Mouse (Mus musculus) midbrain, postnatal 0 days (tissue): Measurements from ENCODE around the gene S1pr2. TPM values are rescaled to one million over a fixed set of nuclear protein-coding genes. Genes with fewer than 3 reads are reported as not detected.
"Not testable (repeated sequence)": the region's sequence is repeated elsewhere in the genome, so short reads cannot be mapped to it uniquely, and the experiment has no call there.

Experiments
- ATAC-seq: fragments of 200-750 bp; cut with Nextera tagmentation; 2 replicates; pipeline ENCODE4 v1.8.0; 2017; ENCODE audit warnings: moderate number of reproducible peaks, mild to moderate bottlenecking, moderate TSS enrichment, moderate library complexity; ENCODE audit not compliant: low FRiP score
- DNase-seq: peaks from one replicate; pipeline ENCODE4 v3.0.0-alpha.2; 2015; ENCODE audit warnings: low spot score
- H3K27ac ChIP-seq: fragments of 300-500 bp; sonication (generic); 2 replicates; pipeline ENCODE4 v1.5.1; 2014; ENCODE audit warnings: low read depth, mild to moderate bottlenecking, low read length, mixed read lengths
- H3K27me3 ChIP-seq: fragments of 300-500 bp; sonication (generic); 2 replicates; pipeline ENCODE4 v1.6.1; 2014; ENCODE audit warnings: low read length, control low read depth, mixed read lengths; ENCODE audit not compliant: insufficient read depth
- H3K36me3 ChIP-seq: fragments of 300-500 bp; sonication (generic); 2 replicates; pipeline ENCODE4 v1.6.1; 2014; ENCODE audit warnings: low read length, control low read depth, mixed read lengths; ENCODE audit not compliant: insufficient read depth
- H3K4me1 ChIP-seq: fragments of 300-500 bp; sonication (generic); 2 replicates; pipeline ENCODE4 v1.6.1; 2014; ENCODE audit warnings: mild to moderate bottlenecking, control low read depth, antibody characterized with exemption, low read length, mixed read lengths; ENCODE audit not compliant: insufficient read depth
- H3K4me2 ChIP-seq: fragments of 300-500 bp; sonication (generic); 2 replicates; pipeline ENCODE4 v1.6.1; 2014; ENCODE audit warnings: low read depth, mild to moderate bottlenecking, low read length, mixed read lengths; ENCODE audit not compliant: poor library complexity, severe bottlenecking
- H3K4me3 ChIP-seq: fragments of 300-500 bp; sonication (generic); 2 replicates; pipeline ENCODE4 v1.5.1; 2014; ENCODE audit warnings: low read depth, mild to moderate bottlenecking, low read length, moderate library complexity
- H3K9ac ChIP-seq: fragments of 300-500 bp; sonication (generic); replicated peaks from 2 replicates; pipeline ENCODE4 v1.6.1; 2014; ENCODE audit warnings: mild to moderate bottlenecking, low read length, moderate library complexity, mixed read lengths; ENCODE audit not compliant: poor library complexity, severe bottlenecking
- H3K9me3 ChIP-seq: fragments of 300-500 bp; sonication (generic); 2 replicates; pipeline ENCODE4 v1.6.1; 2016; ENCODE audit warnings: low read length, control low read depth
- CTCF ChIP-seq: IDR thresholded peaks from 2 replicates; pipeline ENCODE4 v1.5.1; 2016; ENCODE audit warnings: antibody characterized with exemption, mild to moderate bottlenecking
- WGBS: fragments of 180-500 bp; shearing (Covaris S2); extraction: QIAGEN DNeasy Blood & Tissue Kit; methylation state at CpG from one replicate; pipeline ENCODE4 v1.1.7; 2014; 5-methylcytosine and 5-hydroxymethylcytosine counted together
- polyA plus RNA-seq: library from polyadenylated mRNA; unstranded; fragments of >200 nt; fragmentation: Nextera tagmentation; extraction: Ambion mirVana; gene quantifications from 2 replicates; pipeline ENCODE4 v1.2.1, GENCODE M21; 2015
- total RNA-seq: library from RNA; depleted of rRNA; stranded (reverse); fragments of >200 nt; gene quantifications from 2 replicates; pipeline ENCODE4 v1.2.3, GENCODE M21; 2014

Gene S1pr2
- total and polyA plus RNA-seq, 2 experiments from 2014 or later = 5.5 to 7.3 TPM

DNA sequence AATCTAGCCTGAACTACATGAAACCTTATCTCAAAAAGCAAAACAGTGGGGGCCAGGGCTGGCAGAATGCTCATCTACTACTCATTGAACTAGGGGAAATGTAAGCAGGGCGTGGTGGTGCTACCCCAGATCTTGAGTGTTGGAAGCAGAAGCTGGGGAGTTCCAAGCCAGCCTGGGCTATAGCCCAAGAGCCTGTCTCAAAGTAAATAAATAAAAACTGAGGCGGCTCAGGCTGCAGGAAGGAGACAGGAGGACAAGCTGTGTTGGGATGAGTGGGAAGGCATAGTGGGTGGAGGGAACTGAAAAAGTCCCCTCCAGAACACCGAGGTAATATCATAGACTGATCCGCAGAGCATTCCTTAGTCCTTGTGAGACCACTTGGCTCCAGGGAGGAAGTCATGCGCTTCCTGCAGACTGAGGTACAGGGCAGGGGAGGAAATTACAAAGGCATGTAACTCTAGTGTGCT, 35.3 kb upstream of the S1pr2 start:
- ATAC-seq (no peak), DNase-seq (no peak)
- Histone ChIP-seq H3K9me3 (no peaks in the 10 kb centered on the region), H3K27ac (no peak overlapping the region), H3K36me3 (peaks cover 20% of the 10 kb centered on the region), H3K4me3 (no peak overlapping the region), H3K27me3 (peaks cover 17% of the 10 kb centered on the region; the same call in 1 of the 2 replicates), H3K9ac (no peak overlapping the region), H3K4me2 (no peak overlapping the region), H3K4me1 (no peaks in the 10 kb centered on the region)
- TF ChIP-seq CTCF = no peak
- whole genome bisulfite sequencing = 75% methylated on average over 5 of the region's 5 CpGs

- ATAC-seq, H3K27ac ChIP-seq: not testable (repeated sequence)
- 77% methylated on average over 9 of the region's 9 CpGs for WGBS
Observed at GRCm38 (mm10) chr9:21010939-21011541, 34.5 kb upstream of the S1pr2 start.

DNA sequence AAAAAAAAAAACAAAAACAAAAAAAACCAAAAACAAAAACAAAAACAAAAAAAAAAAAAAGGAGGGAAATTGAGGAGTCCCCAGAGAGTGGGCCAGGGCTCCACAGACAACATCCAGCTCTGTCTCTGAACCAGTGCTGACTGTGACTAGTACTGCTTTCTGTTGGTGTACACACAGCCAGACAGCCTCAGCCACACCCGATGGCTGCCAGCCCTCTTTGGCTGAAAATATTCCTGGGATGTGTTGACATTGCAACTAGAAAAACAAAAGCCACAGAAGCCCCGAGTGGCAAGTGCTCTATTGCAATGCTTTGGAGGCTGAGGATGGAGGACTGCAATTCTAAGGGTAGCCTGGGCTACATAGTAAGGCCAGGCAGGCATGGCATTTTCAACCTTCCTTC, 33.8 kb upstream of the S1pr2 start:
- H3K4me1 ChIP-seq = no peaks in the 10 kb centered on the region
- H3K4me2 ChIP-seq = no peak overlapping the region
- TF ChIP-seq CTCF = no peak
- H3K4me3 ChIP-seq = no peak overlapping the region
- no peak overlapping the region for H3K27ac ChIP-seq
- peaks cover 32% of the 10 kb centered on the region for H3K36me3 ChIP-seq
- H3K27me3 ChIP-seq = peaks cover 11% of the 10 kb centered on the region; the same call in 1 of the 2 replicates
- ATAC-seq (no peak), DNase-seq (no peak)
- no peaks in the 10 kb centered on the region for H3K9me3 ChIP-seq
- 73% methylated on average over 2 of the region's 2 CpGs for WGBS
- no peak overlapping the region for H3K9ac ChIP-seq

More at GRCm38 (mm10) chr9:21010939-21011541, 34.5 kb upstream of the S1pr2 start:
- Histone ChIP-seq H3K36me3 (peaks cover 26% of the 10 kb centered on the region), H3K27me3 (peaks cover 17% of the 10 kb centered on the region; the same call in 1 of the 2 replicates)
- not testable (repeated sequence) for H3K9me3 ChIP-seq, DNase-seq, H3K4me3 ChIP-seq, H3K9ac ChIP-seq, H3K4me2 ChIP-seq, H3K4me1 ChIP-seq

- 0 out of 2 replicates have a peak, but pooled peaks have one; percentile 1 for TF ChIP-seq CTCF
Observed at GRCm38 (mm10) chr9:21008007-21008406, 31.4 kb upstream of the S1pr2 start.

GRCm38 (mm10) chr9:21007313-21007952, 30.9 kb upstream of the S1pr2 start:
- 94% methylated on average over 10 of the region's 10 CpGs for WGBS
- 0 out of 2 replicates have a peak, but pooled peaks cover 3% of the 10 kb centered on the region for H3K27me3 ChIP-seq
- no peak overlapping the region for H3K27ac ChIP-seq
- H3K4me2 ChIP-seq = no peak overlapping the region
- TF ChIP-seq CTCF = no peak
- H3K4me3 ChIP-seq = no peak overlapping the region
- DNase-seq (no peak), ATAC-seq (no peak)
- peaks cover 35% of the 10 kb centered on the region for H3K36me3 ChIP-seq
- no peak overlapping the region for H3K9ac ChIP-seq
- H3K9me3 ChIP-seq = no peaks in the 10 kb centered on the region
- no peaks in the 10 kb centered on the region for H3K4me1 ChIP-seq

More at GRCm38 (mm10) chr9:21008007-21008406, 31.4 kb upstream of the S1pr2 start:
- Histone ChIP-seq H3K4me3 (no peak overlapping the region), H3K27me3 (0 out of 2 replicates have a peak, but pooled peaks cover 3% of the 10 kb centered on the region), H3K9me3 (no peaks in the 10 kb centered on the region), H3K9ac (no peak overlapping the region), H3K4me1 (no peaks in the 10 kb centered on the region), H3K27ac (no peak overlapping the region), H3K36me3 (peaks cover 35% of the 10 kb centered on the region), H3K4me2 (no peak overlapping the region)
- ATAC-seq (no peak), DNase-seq (no peak)
- WGBS = 80% methylated on average over 7 of the region's 7 CpGs
